Mouse (Mus musculus): ENCODE results near the gene Npepps. TPM values are rescaled to one million over a fixed set of nuclear protein-coding genes. Genes with fewer than 3 reads are reported as not detected.
A peak's percentile ranks its signal among the peaks of the same experiment; 100 is the strongest.
"Not testable (repeated sequence)": the region's sequence is repeated elsewhere in the genome, so short reads cannot be mapped to it uniquely, and the experiment has no call there.

The Npepps gene
- polyA plus RNA-seq (2015; fragmentation: Nextera tagmentation; extraction: Ambion mirVana): 41.9 and 54.7 TPM in 2 replicates

- no peaks in the 10 kb centered on the region for H3K27me3 ChIP-seq (replicated peaks; ENCODE audit: control insufficient read depth, insufficient read depth, low read length)
- peak within 1 kb of the TSS; percentile 99 for H3K27ac ChIP-seq (ENCODE audit: low read depth, low read length)
- peak; percentile 34; the same call in 1 of the 2 replicates for TF ChIP-seq CTCF (IDR thresholded peaks at IDR 0.05; ENCODE audit: low read depth)
- 0 out of 2 replicates have a peak, but pooled peaks cover 6% of the 10 kb centered on the region for H3K4me1 ChIP-seq (replicated peaks; ENCODE audit: control insufficient read depth, insufficient read depth, low read length)
- ATAC-seq: peak; percentile 82
- H3K9ac ChIP-seq (ENCODE audit: low read depth, low read length): peak within 1 kb of the TSS; percentile 91
- no peaks in the 10 kb centered on the region for H3K36me3 ChIP-seq (ENCODE audit: control insufficient read depth, insufficient read depth)
- H3K9me3 ChIP-seq (ENCODE audit: control insufficient read depth): no peaks in the 10 kb centered on the region
- H3K4me2 ChIP-seq (replicated peaks; ENCODE audit: low read depth): peak within 1 kb of the TSS; percentile 78
- 1% methylated on average over 49 of the region's 83 CpGs for WGBS
- H3K4me3 ChIP-seq (ENCODE audit: low read depth, low read length): peak within 1 kb of the TSS; percentile 94
These were observed at the start of gene Npepps for GRCm38 (mm10) chr11:97280216-97280861. Gene Npepps, minus strand, starts transcription at chr11:97280638.

GRCm38 (mm10) chr11:97328148-97328547, 47.7 kb upstream of the Npepps start:
- H3K27me3 ChIP-seq (replicated peaks; ENCODE audit: control insufficient read depth, insufficient read depth, low read length): no peaks in the 10 kb centered on the region
- peaks cover 46% of the 10 kb centered on the region for H3K36me3 ChIP-seq (ENCODE audit: control insufficient read depth, insufficient read depth)
- 0 out of 2 replicates have a peak, but pooled peaks cover 1% of the 10 kb centered on the region for H3K4me1 ChIP-seq (replicated peaks; ENCODE audit: control insufficient read depth, insufficient read depth, low read length)
- no peak overlapping the region for H3K4me3 ChIP-seq (ENCODE audit: low read depth, low read length)
- no peak overlapping the region for H3K27ac ChIP-seq (ENCODE audit: low read depth, low read length)
- TF ChIP-seq CTCF (IDR thresholded peaks at IDR 0.05; ENCODE audit: low read depth): peak; percentile 94
- H3K4me2 ChIP-seq (replicated peaks; ENCODE audit: low read depth): no peak overlapping the region
- no peaks in the 10 kb centered on the region for H3K9me3 ChIP-seq (ENCODE audit: control insufficient read depth)
- no peak overlapping the region for H3K9ac ChIP-seq (ENCODE audit: low read depth, low read length)
- ATAC-seq: no peak
- 18% methylated on average over 9 of the region's 9 CpGs for WGBS

- no peak overlapping the region for H3K4me2 ChIP-seq (replicated peaks; ENCODE audit: low read depth)
- WGBS: 75% methylated on average over 1 of the region's 1 CpGs
- no peaks in the 10 kb centered on the region for H3K27me3 ChIP-seq (replicated peaks; ENCODE audit: control insufficient read depth, insufficient read depth, low read length)
- no peak for ATAC-seq
- H3K4me3 ChIP-seq (ENCODE audit: low read depth, low read length): no peak overlapping the region
- peak; percentile 60 for TF ChIP-seq CTCF (IDR thresholded peaks at IDR 0.05; ENCODE audit: low read depth)
- H3K4me1 ChIP-seq (replicated peaks; ENCODE audit: control insufficient read depth, insufficient read depth, low read length): no peaks in the 10 kb centered on the region
- peaks cover 46% of the 10 kb centered on the region for H3K36me3 ChIP-seq (ENCODE audit: control insufficient read depth, insufficient read depth)
- H3K9ac ChIP-seq (ENCODE audit: low read depth, low read length): no peak overlapping the region
- no peaks in the 10 kb centered on the region for H3K9me3 ChIP-seq (ENCODE audit: control insufficient read depth)
- no peak overlapping the region for H3K27ac ChIP-seq (ENCODE audit: low read depth, low read length)
These were observed 44.8 kb upstream of the Npepps start for GRCm38 (mm10) chr11:97325224-97325623.

- H3K9ac ChIP-seq (ENCODE audit: low read depth, low read length); H3K4me1 ChIP-seq (replicated peaks; ENCODE audit: control insufficient read depth, insufficient read depth, low read length); H3K4me3 ChIP-seq (ENCODE audit: low read depth, low read length); H3K4me2 ChIP-seq (replicated peaks; ENCODE audit: low read depth); H3K9me3 ChIP-seq (ENCODE audit: control insufficient read depth); ATAC-seq; H3K27ac ChIP-seq (ENCODE audit: low read depth, low read length); H3K27me3 ChIP-seq (replicated peaks; ENCODE audit: control insufficient read depth, insufficient read depth, low read length): not testable (repeated sequence)
- peaks cover 31% of the 10 kb centered on the region for H3K36me3 ChIP-seq (ENCODE audit: control insufficient read depth, insufficient read depth)
- WGBS: 82% methylated on average over 8 of the region's 8 CpGs
These were observed 41.6 kb upstream of the Npepps start for GRCm38 (mm10) chr11:97321894-97322600.

- H3K4me1 ChIP-seq (replicated peaks; ENCODE audit: control insufficient read depth, insufficient read depth, low read length): no peaks in the 10 kb centered on the region
- ATAC-seq: no peak
- no peak for TF ChIP-seq CTCF (IDR thresholded peaks at IDR 0.05; ENCODE audit: low read depth)
- no peaks in the 10 kb centered on the region for H3K9me3 ChIP-seq (ENCODE audit: control insufficient read depth)
- no peak overlapping the region for H3K4me2 ChIP-seq (replicated peaks; ENCODE audit: low read depth)
- H3K9ac ChIP-seq (ENCODE audit: low read depth, low read length): no peak overlapping the region
- no peak overlapping the region for H3K27ac ChIP-seq (ENCODE audit: low read depth, low read length)
- no peaks in the 10 kb centered on the region for H3K27me3 ChIP-seq (replicated peaks; ENCODE audit: control insufficient read depth, insufficient read depth, low read length)
- H3K36me3 ChIP-seq (ENCODE audit: control insufficient read depth, insufficient read depth): peaks cover 23% of the 10 kb centered on the region
- H3K4me3 ChIP-seq (ENCODE audit: low read depth, low read length): no peak overlapping the region
- 95% methylated on average over 8 of the region's 8 CpGs for WGBS
These were observed 40.8 kb upstream of the Npepps start for GRCm38 (mm10) chr11:97321197-97321596.

Data from intestine, postnatal 0 days (tissue).